Mouse (Mus musculus) lung, embryonic 16.5 days (tissue): Measurements from ENCODE around the gene Abca1. TPM values are rescaled to one million over a fixed set of nuclear protein-coding genes. Genes with fewer than 3 reads are reported as not detected.
A peak's percentile ranks its signal among the peaks of the same experiment; 100 is the strongest.

Experiments used
- ATAC-seq: fragments of 200-750 bp; cut with Nextera tagmentation; 2 replicates; pipeline ENCODE4 v1.8.0; 2017; ENCODE audit warnings: low read depth, mild to moderate bottlenecking, moderate library complexity
- H3K27ac ChIP-seq: fragments of 300-500 bp; sonication (generic); 2 replicates; pipeline ENCODE4 v1.5.1; 2014; ENCODE audit warnings: mild to moderate bottlenecking, control low read depth, low read length
- H3K27me3 ChIP-seq: fragments of 300-500 bp; sonication (generic); 2 replicates; pipeline ENCODE4 v1.6.1; 2014; ENCODE audit warnings: low read depth, low read length, mixed read lengths; ENCODE audit not compliant: control insufficient read depth, insufficient read depth
- H3K36me3 ChIP-seq: fragments of 300-500 bp; sonication (generic); 2 replicates; pipeline ENCODE4 v1.6.1; 2014; ENCODE audit warnings: low read length; ENCODE audit not compliant: control insufficient read depth, insufficient read depth
- H3K4me1 ChIP-seq: fragments of 300-500 bp; sonication (generic); replicated peaks from 2 replicates; pipeline ENCODE4 v1.6.1; 2014; ENCODE audit warnings: low read length, mixed read lengths; ENCODE audit not compliant: control insufficient read depth, insufficient read depth
- H3K4me2 ChIP-seq: fragments of 300-500 bp; sonication (generic); 2 replicates; pipeline ENCODE4 v1.6.1; 2014; ENCODE audit warnings: low read depth, low read length, control low read depth
- H3K4me3 ChIP-seq: fragments of 300-500 bp; sonication (generic); 2 replicates; pipeline ENCODE4 v1.5.1; 2014; ENCODE audit warnings: mild to moderate bottlenecking, low read length, control low read depth
- H3K9ac ChIP-seq: fragments of 300-500 bp; sonication (generic); 2 replicates; pipeline ENCODE4 v1.6.1; 2014; ENCODE audit warnings: low read length, control low read depth
- H3K9me3 ChIP-seq: fragments of 300-500 bp; sonication (generic); 2 replicates; pipeline ENCODE4 v1.6.1; 2016; ENCODE audit warnings: low read length; ENCODE audit not compliant: control insufficient read depth
- WGBS: fragments of 180-500 bp; shearing (Covaris S2); extraction: QIAGEN DNeasy Blood & Tissue Kit; methylation state at CpG from one replicate; pipeline ENCODE4 v1.1.7; 2014; 5-methylcytosine and 5-hydroxymethylcytosine counted together
- polyA plus RNA-seq: library from polyadenylated mRNA; unstranded; fragments of >200 nt; fragmentation: Nextera tagmentation; extraction: Ambion mirVana; gene quantifications from 2 replicates; pipeline ENCODE4 v1.2.1, GENCODE M21; 2015

Gene Abca1
- polyA plus RNA-seq, 1 experiment from 2014 or later = 9.8 TPM

- no peak for ATAC-seq
- WGBS = 73% methylated on average over 3 of the region's 3 CpGs
- Histone ChIP-seq H3K4me3 (no peak overlapping the region), H3K4me1 (no peaks in the 10 kb centered on the region), H3K4me2 (no peak overlapping the region), H3K9me3 (no peaks in the 10 kb centered on the region), H3K27ac (no peak overlapping the region), H3K36me3 (peaks cover under 1% of the 10 kb centered on the region; the same call in 1 of the 2 replicates), H3K27me3 (no peaks in the 10 kb centered on the region), H3K9ac (no peak overlapping the region)
These were observed 131.9 kb downstream of the Abca1 start for GRCm38 (mm10) chr4:53027811-53028210.

- 84% methylated on average over 4 of the region's 4 CpGs for WGBS
These were observed 135.3 kb downstream of the Abca1 start for GRCm38 (mm10) chr4:53024397-53024796.

GRCm38 (mm10) chr4:53023189-53023925 lies 136.3 kb downstream of the Abca1 start:
- H3K27ac ChIP-seq = no peak overlapping the region
- no peak for ATAC-seq
- 87% methylated on average over 14 of the region's 14 CpGs for WGBS
- H3K4me2 ChIP-seq = no peak overlapping the region
- H3K9me3 ChIP-seq = no peaks in the 10 kb centered on the region
- no peaks in the 10 kb centered on the region for H3K27me3 ChIP-seq
- no peaks in the 10 kb centered on the region for H3K4me1 ChIP-seq
- no peak overlapping the region for H3K4me3 ChIP-seq
- peaks cover 17% of the 10 kb centered on the region for H3K36me3 ChIP-seq
- no peak overlapping the region for H3K9ac ChIP-seq

More at GRCm38 (mm10) chr4:53024397-53024796, 135.3 kb downstream of the Abca1 start:
- Histone ChIP-seq H3K4me1 (no peaks in the 10 kb centered on the region), H3K4me3 (no peak overlapping the region), H3K27me3 (no peaks in the 10 kb centered on the region), H3K4me2 (no peak overlapping the region), H3K9ac (no peak overlapping the region), H3K27ac (no peak overlapping the region), H3K9me3 (no peaks in the 10 kb centered on the region), H3K36me3 (peaks cover 13% of the 10 kb centered on the region)
- ATAC-seq = no peak

GRCm38 (mm10) chr4:53018392-53018791 lies 141.3 kb downstream of the Abca1 start:
- Histone ChIP-seq H3K4me2 (no peak overlapping the region), H3K27me3 (no peaks in the 10 kb centered on the region), H3K36me3 (peaks cover 42% of the 10 kb centered on the region), H3K9me3 (peaks cover 6% of the 10 kb centered on the region; the same call in 1 of the 2 replicates), H3K4me1 (no peaks in the 10 kb centered on the region), H3K27ac (no peak overlapping the region), H3K9ac (no peak overlapping the region), H3K4me3 (no peak overlapping the region)
- 78% methylated on average over 1 of the region's 1 CpGs for WGBS
- no peak for ATAC-seq

- H3K4me1 ChIP-seq = peaks cover 5% of the 10 kb centered on the region
- H3K4me3 ChIP-seq = no peak overlapping the region
- no peaks in the 10 kb centered on the region for H3K27me3 ChIP-seq
- peaks cover 6% of the 10 kb centered on the region; the same call in 1 of the 2 replicates for H3K9me3 ChIP-seq
- no peak overlapping the region for H3K4me2 ChIP-seq
- H3K9ac ChIP-seq = no peak overlapping the region
- peaks cover 31% of the 10 kb centered on the region for H3K36me3 ChIP-seq
- ATAC-seq = no peak
- H3K27ac ChIP-seq = no peak overlapping the region
- 96% methylated on average over 3 of the region's 3 CpGs for WGBS
These were observed 144.7 kb downstream of the Abca1 start for GRCm38 (mm10) chr4:53015024-53015423.

GRCm38 (mm10) chr4:53014421-53014820 lies 145.3 kb downstream of the Abca1 start:
- 89% methylated on average over 7 of the region's 7 CpGs for WGBS
- peaks cover 29% of the 10 kb centered on the region for H3K36me3 ChIP-seq
- no peak overlapping the region for H3K4me2 ChIP-seq
- H3K9ac ChIP-seq = no peak overlapping the region
- H3K4me1 ChIP-seq = peaks cover 5% of the 10 kb centered on the region
- peaks cover 6% of the 10 kb centered on the region; the same call in 1 of the 2 replicates for H3K9me3 ChIP-seq
- H3K27me3 ChIP-seq = no peaks in the 10 kb centered on the region
- no peak overlapping the region for H3K27ac ChIP-seq
- H3K4me3 ChIP-seq = no peak overlapping the region
- ATAC-seq = no peak

- peak; percentile 98 for ATAC-seq
- Histone ChIP-seq H3K4me1 (peaks cover 5% of the 10 kb centered on the region), H3K27me3 (no peaks in the 10 kb centered on the region), H3K36me3 (peaks cover 14% of the 10 kb centered on the region), H3K4me3 (peak within 1 kb of the TSS; percentile 88), H3K9me3 (peaks cover 3% of the 10 kb centered on the region; the same call in 1 of the 2 replicates), H3K9ac (peak within 1 kb of the TSS; percentile 91), H3K4me2 (peak within 1 kb of the TSS; percentile 75), H3K27ac (peak within 1 kb of the TSS; percentile 91)
- under 1% methylated on average over 63 of the region's 63 CpGs for WGBS
These were observed 147.8 kb downstream of the Abca1 start, which contains the start of gene Nipsnap3b for GRCm38 (mm10) chr4:53011732-53012361. Gene Nipsnap3b (plus strand): TSS chr4:53011880.

GRCm38 (mm10) chr4:53009871-53010270 lies 149.8 kb downstream of the Abca1 start:
- Histone ChIP-seq H3K4me3 (no peak overlapping the region), H3K4me1 (peaks cover 5% of the 10 kb centered on the region), H3K27me3 (no peaks in the 10 kb centered on the region), H3K9me3 (no peaks in the 10 kb centered on the region), H3K9ac (no peak overlapping the region), H3K27ac (no peak overlapping the region), H3K36me3 (peaks cover 2% of the 10 kb centered on the region; the same call in 1 of the 2 replicates), H3K4me2 (no peak overlapping the region)
- ATAC-seq = no peak
- 76% methylated on average over 4 of the region's 4 CpGs for WGBS

GRCm38 (mm10) chr4:53009183-53009582 lies 150.5 kb downstream of the Abca1 start:
- Histone ChIP-seq H3K4me2 (no peak overlapping the region), H3K4me1 (peaks cover 5% of the 10 kb centered on the region), H3K27ac (no peak overlapping the region), H3K9ac (no peak overlapping the region), H3K9me3 (no peaks in the 10 kb centered on the region), H3K36me3 (no peaks in the 10 kb centered on the region), H3K4me3 (no peak overlapping the region), H3K27me3 (no peaks in the 10 kb centered on the region)
- no peak for ATAC-seq
- 61% methylated on average over 4 of the region's 4 CpGs for WGBS
